Mouse (Mus musculus): Measurements from ENCODE around the gene Ints12.

- TF ChIP-seq CTCF (IDR thresholded peaks at IDR 0.05; ENCODE audit: insufficient read depth, low read length): no peak
- no peak for TF ChIP-seq POLR2A (IDR thresholded peaks at IDR 0.05; ENCODE audit: borderline replicate concordance, extremely low read depth, low read depth, low read length)
Observed at GRCm38 (mm10) chr3:133132611-133133010, 41.0 kb downstream of the Ints12 start.

All from lung, adult 2 months (tissue).